Mouse (Mus musculus) midbrain, embryonic 14.5 days (tissue): ENCODE results near the gene Sept3. TPM values are rescaled to one million over a fixed set of nuclear protein-coding genes. Genes with fewer than 3 reads are reported as not detected.
"Not testable (repeated sequence)": the region's sequence is repeated elsewhere in the genome, so short reads cannot be mapped to it uniquely, and the experiment has no call there.

Experiments used
- ATAC-seq: fragments of 200-750 bp; cut with Nextera tagmentation; 2 replicates; pipeline ENCODE4 v1.8.0; 2017; ENCODE audit warnings: moderate number of reproducible peaks, moderate library complexity; ENCODE audit not compliant: low FRiP score, low TSS enrichment
- DNase-seq: peaks from one replicate; pipeline ENCODE4 v3.0.0-alpha.2; 2015
- H3K27ac ChIP-seq: fragments of 300-500 bp; sonication (generic); replicated peaks from 2 replicates; pipeline ENCODE4 v1.5.1; 2014; ENCODE audit warnings: mild to moderate bottlenecking, low read depth, low read length, moderate library complexity
- H3K27me3 ChIP-seq: fragments of 300-500 bp; sonication (generic); 2 replicates; pipeline ENCODE4 v1.6.1; 2014; ENCODE audit warnings: low read length, control low read depth, mixed read lengths; ENCODE audit not compliant: control insufficient read depth, insufficient read depth
- H3K36me3 ChIP-seq: fragments of 300-500 bp; sonication (generic); 2 replicates; pipeline ENCODE4 v1.6.1; 2014; ENCODE audit warnings: low read length, control low read depth; ENCODE audit not compliant: control insufficient read depth, insufficient read depth
- H3K4me1 ChIP-seq: fragments of 300-500 bp; sonication (generic); 2 replicates; pipeline ENCODE4 v1.6.1; 2014; ENCODE audit warnings: mild to moderate bottlenecking, antibody characterized with exemption, low read length, control low read depth; ENCODE audit not compliant: control insufficient read depth, insufficient read depth
- H3K4me2 ChIP-seq: fragments of 300-500 bp; sonication (generic); 2 replicates; pipeline ENCODE4 v1.6.1; 2014; ENCODE audit warnings: mild to moderate bottlenecking, low read length, moderate library complexity
- H3K4me3 ChIP-seq: fragments of 300-500 bp; sonication (generic); replicated peaks from 2 replicates; pipeline ENCODE4 v1.5.1; 2014; ENCODE audit warnings: low read depth, low read length
- H3K9ac ChIP-seq: fragments of 300-500 bp; sonication (generic); replicated peaks from 2 replicates; pipeline ENCODE4 v1.6.1; 2014; ENCODE audit warnings: mild to moderate bottlenecking, low read length, moderate library complexity
- H3K9me3 ChIP-seq: fragments of 300-500 bp; sonication (generic); 2 replicates; pipeline ENCODE4 v1.6.1; 2016; ENCODE audit warnings: low read length, control low read depth, mixed read lengths; ENCODE audit not compliant: control insufficient read depth
- WGBS: fragments of 180-500 bp; shearing (Covaris S2); extraction: QIAGEN DNeasy Blood & Tissue Kit; methylation state at CpG from one replicate; pipeline ENCODE4 v1.1.7; 2014; 5-methylcytosine and 5-hydroxymethylcytosine counted together
- polyA plus RNA-seq: library from polyadenylated mRNA; unstranded; fragments of >200 nt; fragmentation: Nextera tagmentation; extraction: Ambion mirVana; gene quantifications from 2 replicates; pipeline ENCODE4 v1.2.1, GENCODE M21; 2014

Sept3 gene
- polyA plus RNA-seq, 1 experiment from 2014 or later = 403 TPM

DNA sequence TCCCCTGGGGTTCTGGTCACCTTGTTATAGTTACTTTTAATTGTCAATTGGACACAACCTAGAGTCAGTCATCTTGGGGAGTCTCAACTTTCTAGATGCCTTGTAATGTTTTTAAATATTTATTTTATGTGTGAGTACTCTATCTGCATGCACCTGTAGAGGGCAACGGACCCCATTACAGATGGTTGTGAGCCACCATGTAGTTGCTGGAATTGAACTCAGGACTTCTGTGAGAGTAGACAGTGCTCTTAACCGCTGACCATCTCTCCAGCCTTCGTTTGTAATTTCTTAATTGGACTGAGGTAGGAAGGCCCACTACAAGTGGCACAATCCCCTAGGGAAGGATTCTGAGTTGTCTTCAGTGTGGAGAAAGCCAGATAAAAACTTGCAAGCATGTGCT, 31.4 kb upstream of the Sept3 start:
- peak overlapping the region; percentile 73 for H3K4me3 ChIP-seq
- ATAC-seq (no peak), DNase-seq (no peak)
- H3K27ac ChIP-seq = no peak overlapping the region
- H3K4me1 ChIP-seq = peaks cover 5% of the 10 kb centered on the region; the same call in 1 of the 2 replicates
- H3K36me3 ChIP-seq = no peaks in the 10 kb centered on the region
- H3K27me3 ChIP-seq = no peaks in the 10 kb centered on the region
- H3K9me3 ChIP-seq = no peaks in the 10 kb centered on the region
- H3K4me2 ChIP-seq = peak overlapping the region; percentile 77
- 79% methylated on average over 3 of the region's 3 CpGs for WGBS
- peak overlapping the region; percentile 60 for H3K9ac ChIP-seq

DNA sequence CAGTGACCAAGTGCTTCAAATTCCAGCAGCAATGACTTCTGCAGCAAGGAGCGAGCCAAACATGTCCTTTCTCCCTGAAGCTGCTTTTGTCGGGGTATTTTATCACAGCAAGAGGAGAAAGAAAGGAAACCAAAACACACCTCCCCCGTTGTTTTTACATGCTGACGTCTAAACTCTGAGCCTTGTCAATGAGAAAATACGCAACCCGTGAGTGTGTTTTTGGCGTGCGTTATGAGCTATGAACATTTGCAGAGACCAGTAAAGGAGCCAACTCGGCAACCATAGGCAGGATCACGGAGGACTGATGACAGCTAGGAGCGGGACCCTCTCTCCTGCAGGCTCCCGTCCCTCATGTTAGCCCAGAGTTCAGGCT, 31.0 kb upstream of the Sept3 start:
- no peaks in the 10 kb centered on the region for H3K9me3 ChIP-seq
- H3K4me1 ChIP-seq = peaks cover 5% of the 10 kb centered on the region; the same call in 1 of the 2 replicates
- peak overlapping the region; percentile 60 for H3K9ac ChIP-seq
- H3K4me3 ChIP-seq = peak overlapping the region; percentile 73
- no peak overlapping the region for H3K27ac ChIP-seq
- ATAC-seq = no peak
- no peak for DNase-seq
- no peaks in the 10 kb centered on the region for H3K36me3 ChIP-seq
- H3K27me3 ChIP-seq = no peaks in the 10 kb centered on the region
- 10% methylated on average over 12 of the region's 12 CpGs for WGBS
- peak overlapping the region; percentile 77 for H3K4me2 ChIP-seq

GRCm38 (mm10) chr15:82244115-82244804, 30.4 kb upstream of the Sept3 start, which contains the start of gene Cenpm:
Cenpm (minus strand) TSS chr15:82244748.
- Histone ChIP-seq H3K4me3 (peak within 1 kb of the TSS; percentile 73), H3K27me3 (no peaks in the 10 kb centered on the region), H3K9me3 (no peaks in the 10 kb centered on the region), H3K4me1 (peaks cover 5% of the 10 kb centered on the region; the same call in 1 of the 2 replicates), H3K9ac (peak within 1 kb of the TSS; percentile 60), H3K27ac (peak within 1 kb of the TSS; percentile 46; the same call in 1 of the 2 replicates), H3K4me2 (peak within 1 kb of the TSS; percentile 77), H3K36me3 (no peaks in the 10 kb centered on the region)
- peak; percentile 96 for DNase-seq
- under 1% methylated on average over 65 of the region's 65 CpGs for WGBS
- peak; percentile 97 for ATAC-seq

DNA sequence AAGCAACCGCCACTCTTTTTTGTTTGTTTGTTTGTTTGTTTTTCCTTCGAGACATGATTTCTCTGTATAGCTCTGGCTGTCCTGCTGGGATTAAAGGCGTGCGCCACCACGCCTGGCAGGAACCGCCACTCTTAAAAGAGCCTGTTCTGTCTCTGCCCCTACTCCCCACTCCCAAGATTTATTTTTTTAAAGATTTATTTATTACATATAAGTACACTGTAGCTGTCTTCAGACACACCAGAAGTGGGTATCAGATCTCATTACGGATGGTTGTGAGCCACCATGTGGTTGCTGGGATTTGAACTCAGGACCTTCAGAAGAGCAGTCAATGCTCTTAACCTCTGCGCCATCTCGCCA, 29.9 kb upstream of the Sept3 start:
- not testable (repeated sequence) for H3K27me3 ChIP-seq, H3K9me3 ChIP-seq, H3K9ac ChIP-seq, ATAC-seq, H3K36me3 ChIP-seq, H3K4me1 ChIP-seq, DNase-seq
- peak overlapping the region; percentile 77 for H3K4me2 ChIP-seq
- peak overlapping the region; percentile 73 for H3K4me3 ChIP-seq
- H3K27ac ChIP-seq = 0 out of 2 replicates have a peak overlapping the region, but pooled peaks have one; percentile 46
- WGBS = 25% methylated on average over 9 of the region's 9 CpGs

DNA sequence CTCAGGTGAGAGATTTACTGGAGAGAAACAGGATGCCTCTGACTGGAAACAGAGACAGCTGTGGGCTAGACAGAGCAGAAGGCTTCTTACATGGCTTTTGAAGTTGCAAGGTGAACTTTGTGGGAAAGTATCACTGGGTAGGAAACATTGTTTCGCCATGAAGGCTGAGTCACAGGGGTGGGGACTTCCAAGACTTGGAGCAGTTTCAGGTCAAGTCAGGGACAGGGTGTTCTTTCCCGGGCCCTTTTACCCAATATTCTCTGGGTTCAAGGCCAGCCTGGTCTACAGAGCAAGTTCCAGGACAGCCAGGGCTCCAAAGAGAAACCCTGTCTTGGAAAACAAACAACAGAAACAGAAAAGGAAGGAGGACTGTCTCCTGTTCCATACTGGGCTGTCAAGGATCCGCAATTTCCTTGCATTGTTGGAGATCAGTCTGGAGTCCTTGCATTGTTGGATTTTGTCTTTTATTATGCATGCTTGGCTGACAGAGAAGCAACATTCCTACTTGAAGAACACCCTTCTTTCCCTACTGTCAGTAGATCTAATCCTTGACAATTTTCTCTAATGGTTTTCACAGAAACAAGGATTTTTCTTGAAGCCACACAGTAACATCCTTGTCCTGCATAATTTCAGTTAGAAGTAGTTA, 27.4 kb upstream of the Sept3 start:
- H3K27me3 ChIP-seq = no peaks in the 10 kb centered on the region
- H3K9me3 ChIP-seq = no peaks in the 10 kb centered on the region
- no peaks in the 10 kb centered on the region for H3K36me3 ChIP-seq
- H3K27ac ChIP-seq = no peak overlapping the region
- H3K9ac ChIP-seq = no peak overlapping the region
- no peak overlapping the region for H3K4me3 ChIP-seq
- peaks cover 5% of the 10 kb centered on the region; the same call in 1 of the 2 replicates for H3K4me1 ChIP-seq
- DNase-seq (no peak), ATAC-seq (no peak)
- H3K4me2 ChIP-seq = no peak overlapping the region
- 84% methylated on average over 3 of the region's 3 CpGs for WGBS

GRCm38 (mm10) chr15:82251579-82251978, 23.1 kb upstream of the Sept3 start:
- no peak overlapping the region for H3K27ac ChIP-seq
- no peaks in the 10 kb centered on the region for H3K9me3 ChIP-seq
- H3K36me3 ChIP-seq = no peaks in the 10 kb centered on the region
- WGBS = 98% methylated on average over 3 of the region's 3 CpGs
- DNase-seq (no peak), ATAC-seq (no peak)
- no peaks in the 10 kb centered on the region for H3K27me3 ChIP-seq
- H3K4me3 ChIP-seq = no peak overlapping the region
- no peak overlapping the region for H3K9ac ChIP-seq
- peaks cover 18% of the 10 kb centered on the region for H3K4me1 ChIP-seq
- no peak overlapping the region for H3K4me2 ChIP-seq

DNA sequence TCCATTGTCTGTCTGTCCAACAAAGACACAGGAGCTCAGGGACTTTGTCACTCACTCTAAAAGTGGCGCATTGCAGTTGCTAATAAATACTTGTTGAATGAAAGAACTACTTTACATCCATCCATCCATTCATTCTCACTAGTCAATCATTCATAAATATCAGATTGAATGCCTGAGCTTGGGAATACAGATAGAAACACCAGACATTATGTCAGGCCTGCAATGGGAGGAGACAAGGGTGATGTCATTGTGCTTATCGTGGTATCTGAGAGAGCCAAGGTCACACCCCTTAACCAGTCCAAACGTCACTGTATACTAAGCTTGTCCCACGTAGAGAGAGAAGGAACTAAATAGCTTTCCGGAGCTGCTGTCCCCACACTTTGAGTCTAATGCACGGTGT, 22.6 kb upstream of the Sept3 start, which contains the start of gene 1500009C09Rik:
TSS of gene 1500009C09Rik (plus strand) at position 301 of the 400 bp plus-strand sequence.
- DNase-seq (no peak), ATAC-seq (no peak)
- Histone ChIP-seq H3K27me3 (no peaks in the 10 kb centered on the region), H3K9ac (no peak within 1 kb of the TSS), H3K36me3 (no peaks in the 10 kb centered on the region), H3K4me3 (no peak within 1 kb of the TSS), H3K4me2 (no peak within 1 kb of the TSS), H3K9me3 (no peaks in the 10 kb centered on the region), H3K27ac (no peak within 1 kb of the TSS), H3K4me1 (peaks cover 23% of the 10 kb centered on the region)
- 92% methylated on average over 6 of the region's 6 CpGs for WGBS

GRCm38 (mm10) chr15:82255248-82255647, 19.4 kb upstream of the Sept3 start:
- Histone ChIP-seq H3K4me2 (peak overlapping the region; percentile 61), H3K9me3 (no peaks in the 10 kb centered on the region), H3K4me3 (peak overlapping the region; percentile 53; the same call in 1 of the 2 replicates), H3K27me3 (no peaks in the 10 kb centered on the region), H3K9ac (no peak overlapping the region), H3K36me3 (no peaks in the 10 kb centered on the region), H3K27ac (peak overlapping the region; percentile 90), H3K4me1 (peaks cover 28% of the 10 kb centered on the region)
- 47% methylated on average over 4 of the region's 4 CpGs for WGBS
- DNase-seq (peak; percentile 60), ATAC-seq (no peak)
